Mouse (Mus musculus) heart, embryonic 14.5 days (tissue): ENCODE data around the gene Elp5. TPM values are rescaled to one million over a fixed set of nuclear protein-coding genes. Genes with fewer than 3 reads are reported as not detected.

Source experiments
- ATAC-seq: fragments of 200-750 bp; cut with Nextera tagmentation; 2 replicates; pipeline ENCODE4 v1.8.0; 2017; ENCODE audit warnings: low read depth, moderate TSS enrichment; ENCODE audit not compliant: insufficient number of reproducible peaks, insufficient read depth, low FRiP score
- H3K27ac ChIP-seq, 2 experiments: fragments of 200-500 bp in 1 of 2; fragments of 300-500 bp in 1 of 2; sonication (generic) in 1 of 2; replicated peaks in 1 of 2; 2 replicates each; pipeline ENCODE4 v1.5.1; 2012 to 2014; ENCODE audit warnings: low read depth in 2 of 2, low read length in 2 of 2, control low read depth in 1 of 2, mild to moderate bottlenecking in 1 of 2, mixed read lengths in 1 of 2; ENCODE audit not compliant: control insufficient read depth in 1 of 2, insufficient read depth in 1 of 2
- H3K27me3 ChIP-seq: fragments of 300-500 bp; sonication (generic); 2 replicates; pipeline ENCODE4 v1.6.1; 2014; ENCODE audit warnings: mild to moderate bottlenecking, low read length, control low read depth; ENCODE audit not compliant: control insufficient read depth, insufficient read depth
- H3K36me3 ChIP-seq: fragments of 300-500 bp; sonication (generic); 2 replicates; pipeline ENCODE4 v1.6.1; 2014; ENCODE audit warnings: mild to moderate bottlenecking, control low read depth, low read length, mixed read lengths; ENCODE audit not compliant: control insufficient read depth, insufficient read depth
- H3K4me1 ChIP-seq, 2 experiments: fragments of 200-500 bp in 1 of 2; fragments of 300-500 bp in 1 of 2; sonication (generic) in 1 of 2; 2 replicates each; pipeline ENCODE4 v1.6.1; 2012 to 2014; ENCODE audit warnings: low read length in 2 of 2, control low read depth in 1 of 2, mixed read lengths in 1 of 2; ENCODE audit not compliant: control insufficient read depth in 2 of 2, insufficient read depth in 2 of 2
- H3K4me2 ChIP-seq: fragments of 300-500 bp; sonication (generic); 2 replicates; pipeline ENCODE4 v1.6.1; 2014; ENCODE audit warnings: mild to moderate bottlenecking, low read length
- H3K4me3 ChIP-seq, 2 experiments: fragments of 200-500 bp in 1 of 2; fragments of 300-500 bp in 1 of 2; sonication (generic) in 1 of 2; 2 replicates each; pipeline ENCODE4 v1.5.1; 2012 to 2014; ENCODE audit warnings: low read length in 2 of 2, mild to moderate bottlenecking in 2 of 2, control low read depth in 1 of 2, low read depth in 1 of 2, moderate library complexity in 1 of 2; ENCODE audit not compliant: control insufficient read depth in 1 of 2, insufficient read depth in 1 of 2
- H3K9ac ChIP-seq: fragments of 300-500 bp; sonication (generic); 2 replicates; pipeline ENCODE4 v1.6.1; 2014; ENCODE audit warnings: mild to moderate bottlenecking, low read length
- H3K9me3 ChIP-seq: fragments of 300-500 bp; sonication (generic); 2 replicates; pipeline ENCODE4 v1.6.1; 2016; ENCODE audit warnings: low read length, control low read depth; ENCODE audit not compliant: control insufficient read depth
- WGBS: fragments of 180-500 bp; shearing (Covaris S2); extraction: QIAGEN DNeasy Blood & Tissue Kit; methylation state at CpG from one replicate; pipeline ENCODE4 v1.1.7; 2014; 5-methylcytosine and 5-hydroxymethylcytosine counted together
- polyA plus RNA-seq: library from polyadenylated mRNA; unstranded; fragments of >200 nt; fragmentation: Nextera tagmentation; extraction: Ambion mirVana; gene quantifications from 2 replicates; pipeline ENCODE4 v1.2.1, GENCODE M21; 2014

Gene Elp5
- polyA plus RNA-seq, 1 experiment from 2014 or later, result 114 TPM

DNA sequence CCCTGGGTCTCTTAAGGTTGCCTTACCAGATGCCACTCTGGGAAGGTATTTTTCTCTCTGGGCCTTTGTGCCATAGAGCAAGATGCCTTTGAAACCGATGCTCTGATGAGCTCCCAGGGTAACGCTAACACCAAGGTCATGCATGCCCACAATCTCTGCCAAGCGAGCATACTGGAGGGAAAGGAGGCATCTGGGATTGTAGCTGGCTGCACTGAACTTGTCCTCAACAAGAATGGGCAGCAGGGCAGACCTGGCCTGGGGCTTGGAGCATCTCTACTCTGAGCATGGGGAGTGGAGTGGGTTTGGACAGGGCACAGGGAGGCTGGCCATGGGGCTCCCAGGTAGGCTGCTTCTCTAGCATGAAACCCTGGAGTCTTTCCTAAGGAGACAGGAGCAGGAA lies 31.1 kb upstream of the Elp5 start:
- ATAC-seq, result no peak
- Histone ChIP-seq H3K27ac (no peak overlapping the region), H3K27me3 (no peaks in the 10 kb centered on the region), H3K9me3 (no peaks in the 10 kb centered on the region), H3K36me3 (peaks cover 57% of the 10 kb centered on the region), H3K4me3 (no peak overlapping the region), H3K4me1 (peaks cover 12 to 20% of the 10 kb centered on the region in 2 experiments), H3K4me2 (no peak overlapping the region), H3K9ac (no peak overlapping the region)
- 85% methylated on average over 3 of the region's 3 CpGs for WGBS

DNA sequence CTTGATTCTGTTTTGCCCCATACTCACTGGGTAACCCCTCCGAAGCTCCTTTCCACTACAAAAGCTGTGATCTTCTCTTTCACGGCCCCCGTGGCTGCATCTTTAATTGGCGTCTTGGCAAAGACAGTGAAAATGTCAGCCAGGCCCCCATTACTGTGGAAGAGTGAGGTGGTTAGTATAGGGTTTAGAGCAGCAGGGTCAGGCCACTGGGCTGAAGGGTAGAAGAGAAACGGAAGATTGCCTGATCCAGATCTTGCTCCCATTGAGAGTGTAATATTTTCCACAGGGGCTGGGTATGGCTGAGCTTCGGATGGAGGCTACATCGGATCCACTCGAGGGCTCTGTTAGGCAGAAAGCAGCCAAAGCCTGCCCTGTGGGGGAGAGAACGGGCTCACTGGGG lies 30.6 kb upstream of the Elp5 start:
- H3K4me2 ChIP-seq, result no peak overlapping the region
- no peaks in the 10 kb centered on the region for H3K9me3 ChIP-seq
- no peak for ATAC-seq
- peaks cover 62% of the 10 kb centered on the region for H3K36me3 ChIP-seq
- H3K27ac ChIP-seq, result no peak overlapping the region
- no peak overlapping the region for H3K9ac ChIP-seq
- peaks cover 9 to 17% of the 10 kb centered on the region in 2 experiments for H3K4me1 ChIP-seq
- H3K4me3 ChIP-seq, result no peak overlapping the region
- no peaks in the 10 kb centered on the region for H3K27me3 ChIP-seq
- 85% methylated on average over 9 of the region's 9 CpGs for WGBS

DNA sequence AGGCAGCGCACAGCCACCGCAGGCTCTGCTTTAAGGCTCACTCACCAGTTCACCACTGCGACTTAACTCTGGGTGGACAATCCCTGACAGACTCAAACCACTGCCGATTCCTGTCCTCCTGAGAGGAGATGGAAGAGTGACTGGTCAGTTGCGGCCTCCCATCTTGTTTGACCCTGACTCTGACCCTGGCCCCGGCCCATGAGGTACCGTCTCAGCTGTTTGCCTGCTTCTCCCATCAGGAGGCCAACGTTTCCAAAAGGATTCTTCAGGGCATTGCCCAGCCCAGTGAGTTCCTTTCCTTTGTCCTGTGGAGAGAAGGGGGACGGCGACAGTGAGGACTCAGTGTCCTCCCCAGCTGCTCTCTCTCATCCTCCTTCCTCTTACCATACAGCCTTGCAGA lies 28.6 kb upstream of the Elp5 start:
- Histone ChIP-seq H3K4me1 (peaks cover 2 to 10% of the 10 kb centered on the region in 2 experiments; a peak in 3 of 4 replicates), H3K27me3 (no peaks in the 10 kb centered on the region), H3K9me3 (no peaks in the 10 kb centered on the region), H3K36me3 (peaks cover 82% of the 10 kb centered on the region), H3K27ac (no peak overlapping the region), H3K9ac (no peak overlapping the region), H3K4me3 (no peak overlapping the region), H3K4me2 (no peak overlapping the region)
- ATAC-seq, result no peak
- WGBS, result 87% methylated on average over 10 of the region's 10 CpGs

DNA sequence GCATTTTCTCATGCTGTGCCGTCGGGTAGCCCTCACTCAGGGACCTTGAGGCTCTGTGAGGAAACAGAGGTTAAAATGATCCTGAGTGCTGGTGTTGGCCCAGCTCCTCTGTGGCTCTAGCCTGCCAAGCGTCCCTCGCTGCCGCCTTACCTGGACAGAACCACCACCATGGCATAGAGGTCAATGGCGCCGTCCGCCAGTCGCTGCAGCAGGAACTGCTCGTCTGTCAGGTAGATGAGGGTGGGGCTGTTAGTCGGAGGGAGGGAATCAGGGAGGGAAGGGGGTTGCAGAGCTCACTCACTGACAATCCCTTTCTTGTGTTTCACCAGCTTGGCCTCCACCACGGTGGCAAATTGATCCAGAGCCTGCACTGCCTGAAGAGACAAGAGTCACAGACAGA lies 28.2 kb upstream of the Elp5 start:
- Histone ChIP-seq H3K4me2 (no peak overlapping the region), H3K4me1 (peaks cover 2 to 9% of the 10 kb centered on the region in 2 experiments; a peak in 3 of 4 replicates), H3K27me3 (no peaks in the 10 kb centered on the region), H3K9ac (no peak overlapping the region), H3K27ac (no peak overlapping the region), H3K9me3 (no peaks in the 10 kb centered on the region), H3K4me3 (no peak overlapping the region), H3K36me3 (peaks cover 86% of the 10 kb centered on the region)
- no peak for ATAC-seq
- 82% methylated on average over 12 of the region's 12 CpGs for WGBS

DNA sequence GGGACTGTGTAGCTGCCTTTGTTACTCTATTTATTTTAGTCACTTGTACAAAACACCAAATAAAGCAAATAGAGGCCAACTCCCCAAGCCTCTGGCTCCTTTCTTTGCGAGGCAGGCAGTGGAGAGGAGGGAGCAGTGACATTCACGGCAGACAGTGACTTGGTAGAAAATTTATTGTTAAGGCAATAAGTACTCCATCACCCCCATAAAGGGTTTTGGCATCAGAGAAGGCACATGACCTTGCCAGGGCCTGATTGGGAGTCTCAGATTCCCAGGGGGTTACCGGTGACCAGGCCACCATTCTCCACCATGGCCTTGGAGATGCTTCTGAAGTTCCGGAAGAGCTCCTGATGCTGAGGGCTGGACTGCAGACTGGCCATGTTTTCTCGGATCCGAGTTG lies 27.7 kb upstream of the Elp5 start:
- Histone ChIP-seq H3K9me3 (no peaks in the 10 kb centered on the region), H3K27ac (no peak overlapping the region), H3K27me3 (no peaks in the 10 kb centered on the region), H3K9ac (no peak overlapping the region), H3K4me1 (peaks cover 2 to 7% of the 10 kb centered on the region in 2 experiments; a peak in 3 of 4 replicates), H3K4me3 (no peak overlapping the region), H3K4me2 (no peak overlapping the region), H3K36me3 (peaks cover 91% of the 10 kb centered on the region)
- WGBS, result 82% methylated on average over 6 of the region's 6 CpGs
- no peak for ATAC-seq

DNA sequence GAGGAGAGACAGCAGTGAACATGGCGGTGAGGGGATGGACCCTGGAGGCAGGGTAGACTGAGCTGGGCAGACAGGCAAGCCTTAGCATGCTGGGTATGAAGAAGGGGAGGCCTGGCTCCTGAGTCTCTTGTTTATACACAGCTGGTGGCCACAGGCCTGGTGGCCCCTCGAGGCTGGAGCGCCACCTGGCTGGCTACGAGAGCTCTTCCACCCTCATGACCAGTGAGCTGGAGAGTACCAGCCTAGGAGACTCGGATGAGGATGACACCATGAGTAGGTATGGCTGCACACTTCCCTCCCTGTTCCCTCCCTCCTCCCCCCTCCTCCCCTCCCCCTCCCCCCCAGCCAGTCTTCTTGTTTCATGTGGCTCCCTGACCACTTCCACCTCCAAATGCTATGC lies 23.2 kb upstream of the Elp5 start:
- no peak overlapping the region for H3K27ac ChIP-seq
- ATAC-seq, result no peak
- no peak overlapping the region for H3K4me3 ChIP-seq
- peaks cover 8 to 14% of the 10 kb centered on the region in 2 experiments; a peak in 3 of 4 replicates for H3K4me1 ChIP-seq
- H3K36me3 ChIP-seq, result peaks cover 64% of the 10 kb centered on the region
- no peaks in the 10 kb centered on the region for H3K9me3 ChIP-seq
- H3K9ac ChIP-seq, result no peak overlapping the region
- no peak overlapping the region for H3K4me2 ChIP-seq
- WGBS, result 63% methylated on average over 5 of the region's 5 CpGs
- no peaks in the 10 kb centered on the region for H3K27me3 ChIP-seq

DNA sequence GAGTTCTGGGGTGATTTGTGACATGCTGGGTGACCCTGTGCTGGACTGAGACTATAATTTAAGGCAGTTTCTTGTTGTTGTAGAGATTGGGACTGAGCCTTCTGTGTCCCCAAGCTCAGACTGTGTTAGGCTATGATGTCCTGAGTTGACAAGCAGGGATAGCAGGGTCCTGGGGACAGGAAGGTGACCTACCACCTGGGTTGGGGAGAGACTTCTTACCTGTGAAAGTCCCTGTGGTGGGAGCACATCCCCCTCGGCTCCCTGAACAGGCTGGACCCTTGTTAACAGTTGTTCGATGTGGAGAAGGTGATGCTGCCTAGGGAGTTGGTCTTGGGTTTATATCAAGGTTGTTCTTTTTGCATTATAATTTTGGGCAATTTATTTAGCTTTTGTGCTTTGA lies 20.2 kb upstream of the Elp5 start:
- H3K4me3 ChIP-seq, result 0 out of 4 replicates have a peak overlapping the region, but pooled peaks of 1 of the 2 experiments have one; percentile 89
- peaks cover 11 to 25% of the 10 kb centered on the region in 2 experiments for H3K4me1 ChIP-seq
- H3K27ac ChIP-seq, result no peak overlapping the region
- peak overlapping the region; percentile 96; the same call in 1 of the 2 replicates for H3K4me2 ChIP-seq
- no peaks in the 10 kb centered on the region for H3K9me3 ChIP-seq
- WGBS, result 95% methylated on average over 2 of the region's 2 CpGs
- H3K9ac ChIP-seq, result peak overlapping the region; percentile 41; the same call in 1 of the 2 replicates
- H3K36me3 ChIP-seq, result peaks cover 59% of the 10 kb centered on the region
- no peaks in the 10 kb centered on the region for H3K27me3 ChIP-seq
- ATAC-seq, result no peak

DNA sequence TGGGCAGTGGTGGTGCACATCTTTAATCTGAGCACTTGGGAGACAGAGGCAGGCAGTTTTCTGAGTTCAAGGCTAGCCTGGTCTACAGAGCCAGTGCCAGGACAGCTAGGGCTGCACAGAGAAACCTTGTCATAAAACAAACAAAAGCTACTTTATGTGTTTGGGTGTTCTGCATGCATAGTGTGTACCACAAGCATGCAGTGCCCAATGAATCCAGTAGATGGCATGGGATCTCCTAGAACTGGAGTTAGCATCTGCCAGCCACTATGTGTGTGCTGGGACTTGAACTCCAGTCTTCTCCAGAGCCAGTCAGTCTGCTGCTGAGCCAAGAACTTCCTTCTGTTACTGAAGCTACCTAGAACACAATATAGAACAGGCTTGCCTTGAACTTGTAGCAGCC lies 19.5 kb upstream of the Elp5 start:
- no peak for ATAC-seq
- no peaks in the 10 kb centered on the region for H3K9me3 ChIP-seq
- H3K4me1 ChIP-seq, result peaks cover 11 to 27% of the 10 kb centered on the region in 2 experiments
- H3K27ac ChIP-seq, result no peak overlapping the region
- no peaks in the 10 kb centered on the region for H3K27me3 ChIP-seq
- H3K4me2 ChIP-seq, result peak overlapping the region; percentile 96
- peak overlapping the region in 1 of 2 experiments; percentile 89; a peak in 2 of 4 replicates for H3K4me3 ChIP-seq
- peaks cover 53% of the 10 kb centered on the region for H3K36me3 ChIP-seq
- H3K9ac ChIP-seq, result no peak overlapping the region; the same call in 1 of the 2 replicates
